Mouse (Mus musculus) kidney, postnatal 0 days (tissue): Measurements from ENCODE around the gene Slc22a14. TPM values are rescaled to one million over a fixed set of nuclear protein-coding genes. Genes with fewer than 3 reads are reported as not detected.
A peak's percentile ranks its signal among the peaks of the same experiment; 100 is the strongest.

Experiments
- ATAC-seq: fragments of 200-750 bp; cut with Nextera tagmentation; replicated peaks from 2 replicates; pipeline ENCODE4 v1.8.0; 2017; ENCODE audit warnings: low read depth, moderate number of reproducible peaks, moderate TSS enrichment, moderate library complexity; ENCODE audit not compliant: low FRiP score
- DNase-seq: peaks from one replicate; pipeline ENCODE4 v3.0.0-alpha.2; 2016; ENCODE audit warnings: low spot score
- H3K27ac ChIP-seq: fragments of 300-500 bp; sonication (generic); 2 replicates; pipeline ENCODE4 v1.5.1; 2014; ENCODE audit warnings: mild to moderate bottlenecking
- H3K27me3 ChIP-seq: fragments of 300-500 bp; sonication (generic); 2 replicates; pipeline ENCODE4 v1.6.1; 2014; ENCODE audit warnings: low read length, mixed read lengths; ENCODE audit not compliant: insufficient read depth
- H3K36me3 ChIP-seq: fragments of 300-500 bp; sonication (generic); 2 replicates; pipeline ENCODE4 v1.6.1; 2014; ENCODE audit warnings: low read length, mixed read lengths; ENCODE audit not compliant: insufficient read depth
- H3K4me1 ChIP-seq: fragments of 300-500 bp; sonication (generic); replicated peaks from 2 replicates; pipeline ENCODE4 v1.6.1; 2014; ENCODE audit warnings: antibody characterized with exemption, low read length, mixed read lengths; ENCODE audit not compliant: insufficient read depth
- H3K4me2 ChIP-seq: fragments of 300-500 bp; sonication (generic); 2 replicates; pipeline ENCODE4 v1.6.1; 2014; ENCODE audit warnings: mild to moderate bottlenecking, low read length, moderate library complexity, mixed read lengths
- H3K4me3 ChIP-seq: fragments of 300-500 bp; sonication (generic); replicated peaks from 2 replicates; pipeline ENCODE4 v1.5.1; 2014; ENCODE audit warnings: low read depth, low read length
- H3K9ac ChIP-seq: fragments of 300-500 bp; sonication (generic); 2 replicates; pipeline ENCODE4 v1.6.1; 2014; ENCODE audit warnings: low read depth, low read length
- H3K9me3 ChIP-seq: fragments of 300-500 bp; sonication (generic); replicated peaks from 2 replicates; pipeline ENCODE4 v1.6.1; 2016; ENCODE audit warnings: low read length, inconsistent platforms, mixed read lengths
- CTCF ChIP-seq: IDR thresholded peaks from 2 replicates; pipeline ENCODE4 v1.5.1; 2016; ENCODE audit warnings: antibody characterized with exemption, low read depth, mild to moderate bottlenecking, moderate library complexity
- WGBS: fragments of 180-500 bp; shearing (Covaris S2); extraction: QIAGEN DNeasy Blood & Tissue Kit; methylation state at CpG from one replicate; pipeline ENCODE4 v1.1.7; 2014; 5-methylcytosine and 5-hydroxymethylcytosine counted together
- polyA plus RNA-seq: library from polyadenylated mRNA; unstranded; fragments of >200 nt; fragmentation: Nextera tagmentation; extraction: Ambion mirVana; gene quantifications from 2 replicates; pipeline ENCODE4 v1.2.1, GENCODE M21; 2015

The Slc22a14 gene
- polyA plus RNA-seq, 1 experiment from 2014 or later: 0.34 TPM

GRCm38 (mm10) chr9:119164743-119165142 lies 200.6 kb downstream of the Slc22a14 start:
- Histone ChIP-seq H3K9me3 (no peaks in the 10 kb centered on the region), H3K4me2 (no peak overlapping the region), H3K36me3 (no peaks in the 10 kb centered on the region), H3K27ac (no peak overlapping the region), H3K27me3 (no peaks in the 10 kb centered on the region), H3K9ac (no peak overlapping the region), H3K4me3 (no peak overlapping the region), H3K4me1 (no peaks in the 10 kb centered on the region)
- peak; percentile 57; the same call in 1 of the 2 replicates for ATAC-seq
- DNase-seq: peak; percentile 10
- TF ChIP-seq CTCF: no peak
- 84% methylated on average over 7 of the region's 7 CpGs for WGBS

GRCm38 (mm10) chr9:119160689-119161088 lies 204.7 kb downstream of the Slc22a14 start:
- Histone ChIP-seq H3K9me3 (no peaks in the 10 kb centered on the region), H3K4me3 (no peak overlapping the region), H3K9ac (no peak overlapping the region), H3K36me3 (no peaks in the 10 kb centered on the region), H3K4me1 (no peaks in the 10 kb centered on the region), H3K27me3 (no peaks in the 10 kb centered on the region), H3K4me2 (no peak overlapping the region), H3K27ac (peak overlapping the region; percentile 50)
- TF ChIP-seq CTCF: no peak
- peak; percentile 37; the same call in 1 of the 2 replicates for ATAC-seq
- DNase-seq: no peak
- WGBS: 74% methylated on average over 3 of the region's 3 CpGs

GRCm38 (mm10) chr9:119158861-119159260 lies 206.5 kb downstream of the Slc22a14 start, which contains the start of gene Gm47289:
TSS of gene Gm47289 (plus strand) at chr9:119159161.
- WGBS: 40% methylated on average over 4 of the region's 4 CpGs
- no peaks in the 10 kb centered on the region for H3K4me1 ChIP-seq
- H3K4me2 ChIP-seq: no peak within 1 kb of the TSS
- no peak within 1 kb of the TSS for H3K4me3 ChIP-seq
- no peaks in the 10 kb centered on the region for H3K36me3 ChIP-seq
- no peak for ATAC-seq
- no peak for DNase-seq
- no peaks in the 10 kb centered on the region for H3K27me3 ChIP-seq
- H3K9ac ChIP-seq: no peak within 1 kb of the TSS
- no peaks in the 10 kb centered on the region for H3K9me3 ChIP-seq
- no peak for TF ChIP-seq CTCF
- H3K27ac ChIP-seq: no peak within 1 kb of the TSS

- peak within 1 kb of the TSS; percentile 54; the same call in 1 of the 2 replicates for H3K27ac ChIP-seq
- under 1% methylated on average over 60 of the region's 65 CpGs for WGBS
- no peaks in the 10 kb centered on the region for H3K4me1 ChIP-seq
- DNase-seq (peak; percentile 96), ATAC-seq (peak; percentile 86)
- peak within 1 kb of the TSS; percentile 41 for H3K4me3 ChIP-seq
- H3K4me2 ChIP-seq: peak within 1 kb of the TSS; percentile 71
- no peaks in the 10 kb centered on the region for H3K27me3 ChIP-seq
- peak; percentile 78 for TF ChIP-seq CTCF
- no peaks in the 10 kb centered on the region for H3K9me3 ChIP-seq
- H3K9ac ChIP-seq: peak within 1 kb of the TSS; percentile 44; the same call in 1 of the 2 replicates
- H3K36me3 ChIP-seq: no peaks in the 10 kb centered on the region
These were observed 208.8 kb downstream of the Slc22a14 start, which contains the start of gene Acaa1b for GRCm38 (mm10) chr9:119156278-119157201. TSS of gene Acaa1b (minus strand) at chr9:119157093.

- no peak for TF ChIP-seq CTCF
- no peaks in the 10 kb centered on the region for H3K36me3 ChIP-seq
- H3K4me3 ChIP-seq: peak overlapping the region; percentile 41
- ATAC-seq (no peak), DNase-seq (no peak)
- H3K27ac ChIP-seq: no peak overlapping the region
- 58% methylated on average over 7 of the region's 7 CpGs for WGBS
- no peaks in the 10 kb centered on the region for H3K27me3 ChIP-seq
- no peaks in the 10 kb centered on the region for H3K4me1 ChIP-seq
- H3K9me3 ChIP-seq: no peaks in the 10 kb centered on the region
- H3K4me2 ChIP-seq: peak overlapping the region; percentile 71
- no peak overlapping the region for H3K9ac ChIP-seq
These were observed 209.5 kb downstream of the Slc22a14 start for GRCm38 (mm10) chr9:119155826-119156225.

- DNase-seq: no peak
- Histone ChIP-seq H3K4me2 (0 out of 2 replicates have a peak overlapping the region, but pooled peaks have one; percentile 71), H3K9ac (no peak overlapping the region), H3K27me3 (no peaks in the 10 kb centered on the region), H3K4me1 (no peaks in the 10 kb centered on the region), H3K4me3 (no peak overlapping the region), H3K27ac (no peak overlapping the region), H3K36me3 (no peaks in the 10 kb centered on the region), H3K9me3 (no peaks in the 10 kb centered on the region)
- no peak for ATAC-seq
- 75% methylated on average over 8 of the region's 8 CpGs for WGBS
- no peak for TF ChIP-seq CTCF
These were observed 209.9 kb downstream of the Slc22a14 start for GRCm38 (mm10) chr9:119155416-119155815.
